In the genomic region with DNA sequence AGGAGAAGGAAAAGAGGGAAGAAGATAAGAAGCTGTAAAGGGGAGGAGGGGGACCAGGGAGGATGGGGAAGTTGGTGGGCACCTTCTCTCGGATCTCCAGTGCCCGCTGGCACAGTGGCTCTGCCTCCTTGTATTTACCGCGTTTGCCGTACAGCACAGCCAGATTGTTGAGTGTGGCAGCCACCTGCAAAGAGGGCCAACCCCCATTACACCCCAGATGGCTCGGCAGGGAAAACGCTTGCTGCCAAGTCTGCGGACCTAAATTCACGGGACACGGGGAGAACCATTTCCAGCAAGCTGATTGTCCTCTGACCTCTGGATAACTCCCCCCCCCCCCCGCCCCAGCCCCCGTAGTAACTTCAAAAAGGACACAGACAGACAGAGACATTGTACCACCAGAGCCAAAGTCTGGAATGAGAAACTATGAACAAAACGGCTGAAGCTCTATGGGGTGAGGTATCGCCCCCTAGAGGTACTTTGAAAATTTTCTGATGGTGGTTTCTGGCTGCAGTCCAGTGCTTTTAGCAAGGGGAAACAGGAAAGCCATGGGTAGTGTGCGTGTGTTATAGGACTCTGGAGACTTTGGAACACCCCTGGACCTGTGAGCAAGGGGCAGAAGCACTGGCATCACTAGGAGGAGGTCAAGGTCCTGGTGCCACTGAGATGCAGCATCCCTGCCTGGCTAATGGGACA, we compare ENCODE assay signal across 8 mouse cellular contexts. TPM values are rescaled to one million over a fixed set of nuclear protein-coding genes. Genes with fewer than 3 reads are reported as not detected.
DNase-seq lines count a peak whose midpoint lies in the region; ATAC-seq lines count a peak whose summit lies in the region.

No protein-coding gene starts in this region.

- H3K4me2 ChIP-seq in limb, embryonic 15.5 days, result peak overlapping the region; percentile 29

- H3K9me3 ChIP-seq in heart, embryonic 10.5 days, result no peaks in the 10 kb centered on the region
- no peaks in the 10 kb centered on the region for H3K9me3 ChIP-seq in limb, embryonic 15.5 days

- H3K27ac ChIP-seq in heart, embryonic 10.5 days, result peak overlapping the region; percentile 44; the same call in 1 of the 2 replicates
- no peak overlapping the region for H3K27ac ChIP-seq in limb, embryonic 15.5 days

- H3K4me1 ChIP-seq in heart, embryonic 10.5 days, result peaks cover 21% of the 10 kb centered on the region
- H3K4me1 ChIP-seq in limb, embryonic 15.5 days, result peaks cover 8% of the 10 kb centered on the region

- H3K36me3 ChIP-seq in heart, embryonic 10.5 days, result peaks cover 62% of the 10 kb centered on the region
- peaks cover 49% of the 10 kb centered on the region for H3K36me3 ChIP-seq in limb, embryonic 15.5 days

- H3K9ac ChIP-seq in limb, embryonic 15.5 days, result peak overlapping the region; percentile 23; the same call in 1 of the 2 replicates

- DNase-seq in CD4-positive helper T cell, adult 2 months (ENCODE audit: low read depth, low spot score), result peak; percentile 61
- peak; percentile 85 for DNase-seq in MN1 (ENCODE audit: low spot score)
- peak; percentile 78 for DNase-seq in embryo, embryonic 10 days (ENCODE audit: low spot score)
- no peak for DNase-seq in heart, embryonic 10.5 days (ENCODE audit: low spot score)
- peak; percentile 64 to 66 for DNase-seq in kidney, adult 8-10 months
- DNase-seq in ovary, postnatal 10 days (ENCODE audit: low spot score), result no peak

- WGBS in heart, embryonic 10.5 days, result 34% methylated on average over 15 of the region's 15 CpGs
- 9% methylated on average over 15 of the region's 15 CpGs for WGBS in limb, embryonic 15.5 days

- H3K4me3 ChIP-seq in heart, embryonic 10.5 days, result peak overlapping the region; percentile 38
- peak overlapping the region; percentile 19 for H3K4me3 ChIP-seq in limb, embryonic 15.5 days

- no peaks in the 10 kb centered on the region for H3K27me3 ChIP-seq in heart, embryonic 10.5 days (ENCODE audit: insufficient read depth, poor library complexity, severe bottlenecking)
- no peaks in the 10 kb centered on the region for H3K27me3 ChIP-seq in limb, embryonic 15.5 days

- no peak for ATAC-seq in limb, embryonic 15.5 days (ENCODE audit: insufficient number of reproducible peaks, low FRiP score, low TSS enrichment, low read depth)
- ATAC-seq in monocyte, adult 5-6 weeks (replicated peaks; ENCODE audit: insufficient number of reproducible peaks, low FRiP score, low TSS enrichment, poor library complexity, severe bottlenecking), result peak; percentile 57

RNA-seq across cellular contexts. Expression of a gene that starts 7.7 kb away (rescaled TPM):
- 65.4 and 67.7 TPM in 2 replicates for polyA plus RNA-seq in heart, embryonic 10.5 days (2016; fragmentation: Nextera tagmentation; extraction: Ambion mirVana)
- polyA plus RNA-seq in limb, embryonic 15.5 days (2015; fragmentation: Nextera tagmentation; extraction: Ambion mirVana), result 122 and 123 TPM in 2 replicates
- not detected in 3 replicates for total RNA-seq in monocyte, adult 5-6 weeks (2017)

RNA-seq across cellular contexts. Expression of a gene that starts 8.8 kb away (rescaled TPM):
- 21.1 and 22.5 TPM in 2 replicates for polyA plus RNA-seq in heart, embryonic 10.5 days (2016; fragmentation: Nextera tagmentation; extraction: Ambion mirVana)
- polyA plus RNA-seq in limb, embryonic 15.5 days (2015; fragmentation: Nextera tagmentation; extraction: Ambion mirVana), result 20.5 and 22.3 TPM in 2 replicates
- total RNA-seq in monocyte, adult 5-6 weeks (2017), result 15.6 to 18.9 TPM (median 18.5 TPM) in 3 replicates

RNA-seq across cellular contexts. Expression of a gene that starts 9.1 kb away (rescaled TPM):
- 131 and 151 TPM in 2 replicates for polyA plus RNA-seq in heart, embryonic 10.5 days (2016; fragmentation: Nextera tagmentation; extraction: Ambion mirVana)
- polyA plus RNA-seq in limb, embryonic 15.5 days (2015; fragmentation: Nextera tagmentation; extraction: Ambion mirVana), result 88.4 and 91.3 TPM in 2 replicates
- total RNA-seq in monocyte, adult 5-6 weeks (2017), result 26.1 to 33.3 TPM (median 28.5 TPM) in 3 replicates

RNA-seq across cellular contexts. Expression of a gene that starts 13.2 kb away (rescaled TPM):
- polyA plus RNA-seq in heart, embryonic 10.5 days (2016; fragmentation: Nextera tagmentation; extraction: Ambion mirVana), result 44.8 and 51.3 TPM in 2 replicates
- 53.4 and 63.3 TPM in 2 replicates for polyA plus RNA-seq in limb, embryonic 15.5 days (2015; fragmentation: Nextera tagmentation; extraction: Ambion mirVana)
- total RNA-seq in monocyte, adult 5-6 weeks (2017), result 2.0 to 3.2 TPM (median 3.2 TPM) in 3 replicates

RNA-seq across cellular contexts. Expression of a gene that starts 37.2 kb away (rescaled TPM):
- polyA plus RNA-seq in heart, embryonic 10.5 days (2016; fragmentation: Nextera tagmentation; extraction: Ambion mirVana), result 46.3 and 61.0 TPM in 2 replicates
- polyA plus RNA-seq in limb, embryonic 15.5 days (2015; fragmentation: Nextera tagmentation; extraction: Ambion mirVana), result 64.6 and 66.9 TPM in 2 replicates
- total RNA-seq in monocyte, adult 5-6 weeks (2017), result 52.8 to 99.5 TPM (median 65.5 TPM) in 3 replicates

Comparison
In these comparisons a context has a peak if more than half of its experiments do, and no peak if none do; other contexts are left out.
1. DNase-seq: peak in CD4-positive helper T cell, adult 2 months (single experiment), MN1 (single experiment), embryo, embryonic 10 days (single experiment) and kidney, adult 8-10 months (2 of 2); none in heart, embryonic 10.5 days (single experiment) and ovary, postnatal 10 days (single experiment).